Mouse (Mus musculus) kidney, adult 8-10 months (tissue): ENCODE measurements around the gene Rbm3.
"Not testable (repeated sequence)": the region's sequence is repeated elsewhere in the genome, so short reads cannot be mapped to it uniquely, and the experiment has no call there.

Source experiments
- DNase-seq, 2 experiments: peaks; one replicate each; pipeline ENCODE4 v3.0.0; 2022

Rbm3 gene

DNA sequence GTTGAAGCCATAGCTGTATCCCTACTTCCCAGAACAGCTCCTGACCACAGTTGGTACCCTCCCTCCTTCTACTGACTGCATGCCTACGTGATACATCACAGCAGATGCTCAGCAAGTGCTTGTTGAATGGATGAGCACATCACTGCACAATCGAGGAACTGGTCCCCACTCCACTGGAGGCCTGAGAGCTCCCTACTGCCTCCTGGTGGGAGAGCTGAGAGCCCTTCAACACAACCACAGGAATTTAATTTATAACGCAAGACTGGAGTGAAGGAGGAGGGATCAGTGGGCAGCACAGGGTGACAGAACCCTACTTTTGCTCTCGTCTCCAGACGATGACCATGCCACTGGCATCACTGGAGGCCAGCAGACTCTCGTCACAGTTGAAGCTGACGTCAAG lies 20.4 kb downstream of the Rbm3 start:
- DNase-seq = no peak

DNA sequence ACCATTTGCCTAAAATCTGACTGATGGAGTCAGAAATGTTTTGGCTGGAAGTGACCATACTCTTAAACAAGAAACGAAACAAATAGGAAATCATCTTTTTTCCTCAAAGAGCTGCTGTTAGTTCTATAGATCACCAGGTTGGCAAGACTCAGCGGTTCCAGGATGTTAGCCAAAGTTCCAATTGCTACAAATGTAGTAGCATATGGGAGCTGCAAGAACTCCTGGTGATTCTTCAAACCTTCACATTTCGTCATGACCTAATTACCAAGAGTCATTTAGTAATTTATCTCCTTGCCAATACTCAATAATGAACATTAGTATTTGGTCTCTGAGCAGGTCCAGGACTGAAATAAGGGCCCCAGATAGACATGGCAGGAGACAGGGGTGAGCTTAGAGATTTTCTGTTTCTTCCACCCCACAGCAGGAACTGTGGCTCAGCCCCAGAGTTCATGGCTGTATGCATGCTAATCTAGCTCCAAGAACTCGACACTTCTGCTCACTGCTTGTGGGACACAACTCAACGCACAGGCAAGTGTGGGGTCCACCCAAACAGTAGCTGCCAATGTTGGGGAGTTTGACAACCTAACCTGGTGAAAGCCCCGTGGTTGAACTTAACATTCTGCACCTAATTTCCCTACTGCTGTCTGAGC lies 21.7 kb downstream of the Rbm3 start:
- DNase-seq = no peak

DNA sequence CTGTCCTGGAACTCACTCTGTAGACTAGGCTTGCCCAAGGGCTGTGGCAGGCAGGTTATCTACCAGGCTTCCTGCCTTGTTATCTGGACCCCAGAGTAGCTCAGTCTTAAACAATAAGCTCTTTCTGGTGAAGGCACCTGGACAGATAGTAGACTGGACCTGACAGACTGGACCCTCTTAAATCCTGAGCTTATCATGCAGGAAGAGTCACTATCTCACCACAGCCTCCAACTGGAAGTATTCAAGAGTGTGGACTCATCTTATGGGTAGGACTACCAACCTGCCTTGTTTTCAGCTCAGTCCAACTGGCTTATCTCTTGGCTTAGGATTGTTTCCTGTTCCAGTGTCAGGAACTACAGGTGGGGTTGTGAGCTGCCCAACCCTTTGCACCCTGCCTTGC lies 28.4 kb downstream of the Rbm3 start:
- DNase-seq = no peak

DNA sequence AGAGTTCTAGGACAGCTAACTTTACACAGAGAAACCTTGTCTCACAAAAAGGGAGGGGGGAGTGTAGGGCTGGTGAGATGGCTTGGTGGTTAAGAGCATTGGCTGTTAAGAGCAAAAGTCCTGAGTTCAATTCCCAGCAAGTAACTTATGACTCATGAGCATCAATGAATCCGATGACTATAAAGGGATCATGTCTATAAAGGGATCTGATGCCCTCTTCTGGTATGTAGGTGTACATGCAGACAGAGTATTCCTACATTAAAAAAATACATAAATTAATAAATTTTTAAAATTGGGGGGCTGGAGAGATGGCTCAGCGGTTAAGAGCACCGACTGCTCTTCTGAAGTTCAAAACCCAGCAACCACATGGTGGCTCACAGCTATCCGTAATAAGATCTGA lies 30.4 kb downstream of the Rbm3 start:
- DNase-seq = no peak

DNA sequence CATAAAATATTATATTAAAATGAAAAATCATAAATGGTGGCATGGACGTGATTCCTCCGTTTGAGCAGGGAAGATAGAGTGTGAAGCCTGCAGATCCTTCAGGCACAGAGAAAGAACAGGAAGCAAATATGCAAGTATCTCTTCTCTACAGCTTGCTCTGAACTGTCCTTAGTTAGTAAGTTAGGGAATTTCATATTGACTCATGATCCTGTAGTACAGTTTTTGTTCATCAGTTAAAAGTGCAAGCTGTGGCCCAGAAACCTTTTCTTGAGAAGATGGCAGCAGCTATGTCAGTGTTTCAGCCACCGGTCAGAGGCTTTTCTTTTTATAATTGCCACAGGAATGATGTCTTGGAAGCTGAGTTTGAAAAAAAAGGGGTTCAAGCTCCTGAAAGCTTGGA lies 40.7 kb downstream of the Rbm3 start:
- no peak for DNase-seq

DNA sequence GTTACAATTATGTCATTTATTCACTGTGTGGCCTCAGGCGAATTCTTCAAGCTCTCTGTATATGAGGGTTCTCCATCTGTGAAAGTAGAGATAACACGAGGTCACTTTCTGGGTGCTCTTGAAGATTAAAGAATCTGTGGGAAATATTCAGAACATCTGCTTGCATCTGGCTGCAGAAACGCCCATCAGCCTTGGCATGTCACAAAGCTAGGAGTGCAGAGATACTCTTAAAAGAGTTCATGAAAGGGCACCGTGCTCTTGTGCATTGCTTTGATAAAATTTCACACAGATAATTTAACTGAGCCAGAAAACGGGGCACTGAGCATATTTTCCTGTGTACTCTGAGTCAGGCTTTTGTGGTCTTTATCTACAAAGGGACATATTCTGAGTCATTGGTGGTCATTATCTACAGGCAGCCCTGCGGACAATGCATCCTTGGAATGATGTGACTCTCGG lies 43.4 kb downstream of the Rbm3 start:
- DNase-seq = no peak

DNA sequence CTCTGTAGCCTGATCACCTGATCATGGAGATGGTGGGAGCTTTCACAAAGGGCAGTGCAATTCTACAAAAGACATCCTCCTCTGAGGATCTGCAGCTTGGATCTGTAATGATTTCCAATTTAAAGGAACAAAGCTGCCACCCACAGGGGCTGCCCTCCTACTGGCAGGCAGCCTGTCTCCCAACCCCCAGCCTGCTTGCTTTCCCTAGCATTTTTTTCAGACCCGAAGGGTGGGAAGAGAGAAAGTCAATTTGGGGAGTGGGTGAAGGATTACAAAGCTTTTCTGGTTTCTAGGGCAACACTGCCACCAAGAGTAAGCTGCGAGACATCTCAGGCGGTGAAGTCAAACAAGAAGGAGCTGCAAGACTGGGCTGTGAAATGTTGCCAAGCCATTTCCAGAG lies 44.7 kb downstream of the Rbm3 start:
- no peak for DNase-seq

DNA sequence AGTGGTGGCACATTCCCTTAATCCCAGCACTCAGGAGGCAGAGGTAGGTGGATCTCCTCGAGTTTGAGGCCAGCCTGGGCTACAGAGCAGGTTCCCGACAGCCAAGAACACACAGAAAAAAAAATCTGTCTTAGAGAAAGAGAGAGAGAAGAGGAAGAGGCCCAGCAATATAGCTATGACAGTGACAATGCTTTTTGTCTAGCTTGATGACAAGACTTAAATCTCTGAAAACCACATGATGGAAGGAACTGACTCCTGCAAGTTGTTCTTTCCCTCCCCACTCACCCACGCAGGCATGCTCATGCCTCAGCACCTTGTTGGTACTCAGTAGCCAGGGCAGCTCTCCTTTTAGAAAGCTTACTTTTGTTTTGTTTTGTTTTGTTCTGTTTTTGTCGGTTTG lies 46.2 kb downstream of the Rbm3 start:
- no peak for DNase-seq

DNA sequence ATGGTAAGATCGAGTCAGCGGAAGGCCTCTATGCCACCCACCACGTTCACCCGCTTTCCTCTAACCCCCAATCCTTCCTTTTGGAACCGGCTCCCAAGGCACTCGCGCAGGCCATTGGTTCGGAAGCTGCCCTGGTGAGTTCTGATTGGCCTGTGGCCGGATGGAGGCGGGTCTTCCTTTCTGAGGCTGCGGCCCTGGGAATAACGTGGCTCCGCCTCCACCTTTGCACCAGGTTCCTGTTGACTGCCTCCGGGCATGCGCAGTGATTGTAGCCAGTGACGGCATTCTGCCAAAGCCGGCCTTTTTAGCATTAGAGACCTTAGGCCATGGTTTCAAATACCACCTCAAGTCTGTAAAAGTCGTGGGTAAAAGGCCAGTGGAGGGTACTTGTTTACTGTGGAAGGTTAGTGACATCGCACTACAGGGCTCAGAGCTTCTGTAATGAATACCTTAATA lies 48.9 kb downstream of the Rbm3 start:
- DNase-seq = peak; percentile 98

DNA sequence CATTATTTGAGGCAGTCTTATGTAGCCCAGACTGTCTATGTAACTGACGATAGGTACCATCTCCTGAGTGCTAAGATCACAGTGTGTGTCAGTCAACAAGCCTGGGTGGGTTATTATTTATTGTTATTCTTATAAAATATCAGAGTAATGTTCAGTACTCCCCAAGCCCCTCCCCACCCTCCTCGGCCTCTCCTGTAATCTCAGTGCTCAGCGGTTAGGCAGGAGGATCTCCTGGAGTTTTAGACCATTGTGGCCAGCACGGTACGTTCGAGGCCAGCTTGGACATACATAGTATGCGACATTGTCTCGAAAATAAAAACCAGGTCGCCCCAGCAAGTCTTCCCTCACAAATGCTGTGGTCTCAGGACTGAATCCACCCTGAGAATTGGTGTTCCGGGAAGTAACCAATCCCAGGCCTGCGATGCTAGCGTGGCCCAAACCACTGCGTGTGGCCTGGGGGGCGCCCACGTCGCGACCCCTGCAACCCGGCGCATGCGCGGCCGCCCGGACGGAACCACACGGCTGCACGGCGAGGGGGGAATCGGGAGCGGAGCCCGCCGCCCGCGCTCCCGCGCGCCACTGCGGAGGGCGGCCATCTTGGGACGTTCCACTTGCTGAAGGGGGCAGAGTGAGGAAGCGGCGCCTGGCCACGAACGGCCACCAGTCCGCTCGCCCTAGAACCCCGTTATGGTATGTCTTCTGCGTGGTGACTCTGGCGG lies 49.5 kb downstream of the Rbm3 start:
- DNase-seq = peak; percentile 78 to 86

DNA sequence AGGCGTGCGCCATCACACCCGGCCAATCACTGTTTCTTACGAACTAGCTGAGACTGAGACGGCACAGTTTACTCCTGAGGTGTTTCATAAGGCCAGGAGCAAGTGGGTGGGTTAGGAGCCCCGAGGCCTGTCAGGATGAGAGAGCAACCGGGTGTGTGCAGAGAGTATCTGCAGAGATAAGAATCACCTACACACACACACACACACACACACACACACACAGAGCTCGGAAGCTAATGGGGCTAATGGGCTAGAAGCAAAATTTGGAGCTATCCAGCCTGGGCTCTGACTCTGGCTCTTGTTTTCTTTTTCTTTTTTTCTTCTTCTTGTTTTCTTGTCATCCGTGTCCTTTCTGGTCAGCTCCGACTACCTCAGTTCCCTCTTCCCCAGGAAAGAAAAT lies 50.1 kb downstream of the Rbm3 start:
- DNase-seq = no peak

DNA sequence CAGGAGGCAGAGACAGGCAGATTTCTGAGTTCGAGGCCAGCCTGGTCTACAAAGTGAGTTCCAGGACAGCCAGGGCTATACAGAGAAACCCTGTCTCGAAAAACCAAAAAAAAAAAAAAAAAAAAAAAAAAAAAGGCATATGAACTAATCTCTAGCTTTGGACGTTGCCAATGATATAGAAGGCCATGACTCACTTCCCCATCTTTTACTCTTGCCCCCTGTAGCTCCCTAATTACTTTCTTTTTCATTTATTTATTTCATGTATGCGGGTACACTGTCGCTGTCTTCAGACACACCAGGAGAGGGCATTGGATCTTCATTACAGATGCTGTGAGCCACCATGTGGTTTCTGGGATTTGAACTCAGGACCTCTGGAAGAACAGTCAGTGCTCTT lies 54.7 kb downstream of the Rbm3 start:
- not testable (repeated sequence) for DNase-seq

DNA sequence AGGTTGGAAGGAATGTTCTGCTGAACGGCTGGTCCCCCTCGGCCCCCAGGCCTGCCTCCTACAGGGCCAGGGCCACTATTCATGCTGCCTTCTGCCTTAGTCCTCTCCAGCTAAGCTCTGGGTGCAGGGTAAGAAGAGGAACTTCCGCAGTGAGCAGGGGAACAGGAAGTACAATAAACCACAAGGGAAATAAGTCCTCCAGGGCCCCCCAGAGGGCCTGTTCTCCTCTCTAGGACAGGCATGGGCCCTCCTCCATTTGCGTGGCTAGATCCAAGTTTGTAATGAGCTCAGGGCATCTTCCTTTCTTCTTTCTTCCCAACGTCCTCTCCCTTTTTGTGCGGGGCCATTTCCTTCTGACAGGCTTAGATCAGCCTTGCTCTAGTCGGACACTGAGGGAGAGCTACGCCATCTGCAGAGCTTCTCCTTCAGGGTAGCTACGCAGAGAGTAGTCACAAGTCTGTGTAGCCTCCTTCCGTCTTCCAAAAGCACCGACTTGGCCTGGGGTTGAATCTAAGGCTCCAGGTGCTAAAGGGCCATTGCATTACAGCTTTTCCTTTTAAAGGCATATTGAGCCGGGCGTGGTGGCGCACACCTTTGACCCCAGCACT lies 55.2 kb downstream of the Rbm3 start, which contains the start of gene Was:
Was (minus strand) TSS at position 153 of the 608 bp plus-strand sequence.
- no peak for DNase-seq

DNA sequence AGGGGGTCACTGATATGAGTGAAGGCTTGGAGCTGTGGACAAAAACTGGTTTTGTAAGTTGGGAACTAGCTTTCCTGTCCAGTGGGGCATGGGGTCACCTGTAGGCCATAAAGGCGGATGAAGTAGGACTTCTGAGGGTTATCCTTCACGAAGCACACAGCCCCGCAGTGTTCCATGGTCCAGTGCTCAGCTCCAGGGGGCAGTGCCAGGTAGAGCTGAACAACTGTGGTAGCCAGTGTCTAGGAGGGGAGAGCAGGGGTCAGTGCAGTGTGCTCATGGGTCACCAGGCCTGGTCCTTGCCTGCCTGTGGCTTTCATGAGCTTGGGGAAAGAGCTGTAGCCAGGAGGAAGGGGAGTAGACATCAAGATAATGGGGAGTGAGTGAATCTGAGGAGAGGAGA lies 55.9 kb downstream of the Rbm3 start:
- no peak for DNase-seq
